Comparison of ENCODE assay signal across 21 mouse cellular contexts in genomic region chr2:54379279-54379678, GRCm38 (mm10). TPM values are rescaled to one million over a fixed set of nuclear protein-coding genes. Genes with fewer than 3 reads are reported as not detected.
A peak's percentile ranks its signal among the peaks of the same experiment; 100 is the strongest.
DNase-seq lines count a peak whose midpoint lies in the region; ATAC-seq and TF ChIP-seq lines count a peak whose summit lies in the region.
"Had no signal": no experiment of that assay in that cellular context is flagged by ENCODE, and none has a peak within 500 bp of the region (broad histone marks: within the 10 kb centered on the region; RNA-seq: fewer than 3 reads in every experiment).

No protein-coding gene starts in this region.

- H3K36me3 ChIP-seq in forebrain, embryonic 13.5 days (ENCODE audit: poor library complexity, severe bottlenecking), result no peaks in the 10 kb centered on the region
- H3K36me3 ChIP-seq in forebrain, embryonic 12.5 days (replicated peaks), result no peaks in the 10 kb centered on the region
- H3K36me3 ChIP-seq: hindbrain, embryonic 12.5 days; hindbrain, embryonic 15.5 days had no signal

- WGBS in forebrain, embryonic 13.5 days, result 69% methylated on average over 2 of the region's 2 CpGs
- 81% methylated on average over 2 of the region's 2 CpGs for WGBS in forebrain, embryonic 12.5 days
- WGBS in lung, adult 2 months, result 90% methylated on average over 2 of the region's 2 CpGs

- no peak for TF ChIP-seq CTCF in lung, adult 2 months (IDR thresholded peaks at IDR 0.05; ENCODE audit: insufficient read depth, low read length)

- H3K4me3 ChIP-seq in forebrain, embryonic 13.5 days, result no peak overlapping the region
- H3K4me3 ChIP-seq in forebrain, embryonic 12.5 days (replicated peaks), result no peak overlapping the region
- no peak overlapping the region for H3K4me3 ChIP-seq in lung, adult 2 months (replicated peaks; ENCODE audit: extremely low read depth, low read depth, low read length)
- H3K4me3 ChIP-seq: gastrocnemius, adult 2 months; hindbrain, embryonic 12.5 days; hindbrain, embryonic 15.5 days had no signal

- no peak for DNase-seq in frontal cortex, postnatal 10 days (ENCODE audit: low spot score in 2 of 2)
- DNase-seq in telencephalon, adult 2 months (ENCODE audit: low read depth, low spot score), result peak; percentile 21
- DNase-seq in lung, adult 2 months, result no peak
- DNase-seq: adrenal gland, postnatal 10 days; adrenal gland, postnatal 36 days; cerebellum, adult 18-20 months; cerebellum, adult 9-10 months; cerebellum, postnatal 14 days; gastrocnemius, adult 2 months; gastrocnemius, postnatal 14 days; heart, adult 11 months; kidney, adult 2 months had no signal

- H3K9me3 ChIP-seq in forebrain, embryonic 13.5 days (replicated peaks), result no peaks in the 10 kb centered on the region
- no peaks in the 10 kb centered on the region for H3K9me3 ChIP-seq in forebrain, embryonic 12.5 days
- H3K9me3 ChIP-seq: hindbrain, embryonic 12.5 days; hindbrain, embryonic 15.5 days had no signal

- H3K9ac ChIP-seq in forebrain, embryonic 13.5 days, result no peak overlapping the region
- H3K9ac ChIP-seq in forebrain, embryonic 12.5 days, result no peak overlapping the region
- H3K9ac ChIP-seq: hindbrain, embryonic 12.5 days; hindbrain, embryonic 15.5 days had no signal

- ATAC-seq in forebrain, embryonic 13.5 days, result peak; percentile 70; the same call in 1 of the 2 replicates
- ATAC-seq in forebrain, embryonic 12.5 days (ENCODE audit: low FRiP score), result no peak
- peak; percentile 93 for ATAC-seq in frontal cortex, adult (ENCODE audit: low TSS enrichment)
- ATAC-seq: intestine, postnatal 0 days had no signal

- no peak overlapping the region for H3K4me2 ChIP-seq in forebrain, embryonic 13.5 days
- no peak overlapping the region for H3K4me2 ChIP-seq in forebrain, embryonic 12.5 days
- H3K4me2 ChIP-seq: heart, embryonic 11.5 days; hindbrain, embryonic 12.5 days; hindbrain, embryonic 15.5 days had no signal

- H3K4me1 ChIP-seq in forebrain, embryonic 13.5 days, result no peaks in the 10 kb centered on the region
- no peaks in the 10 kb centered on the region for H3K4me1 ChIP-seq in forebrain, embryonic 12.5 days
- no peaks in the 10 kb centered on the region for H3K4me1 ChIP-seq in lung, adult 2 months (ENCODE audit: control insufficient read depth, insufficient read depth, low read length)
- H3K4me1 ChIP-seq: hindbrain, embryonic 12.5 days; hindbrain, embryonic 15.5 days had no signal

- TF ChIP-seq POLR2A in lung, adult 2 months (IDR thresholded peaks at IDR 0.05; ENCODE audit: borderline replicate concordance, extremely low read depth, low read depth, low read length), result no peak

- no peaks in the 10 kb centered on the region for H3K27me3 ChIP-seq in forebrain, embryonic 13.5 days
- H3K27me3 ChIP-seq in forebrain, embryonic 12.5 days, result no peaks in the 10 kb centered on the region
- H3K27me3 ChIP-seq: hindbrain, embryonic 12.5 days; hindbrain, embryonic 15.5 days had no signal

- no peak overlapping the region for H3K27ac ChIP-seq in forebrain, embryonic 13.5 days
- no peak overlapping the region for H3K27ac ChIP-seq in forebrain, embryonic 12.5 days
- H3K27ac ChIP-seq: gastrocnemius, adult 2 months; hindbrain, embryonic 12.5 days; hindbrain, embryonic 15.5 days had no signal

RNA-seq across cellular contexts. Expression of gene Galnt13, which starts 56.8 kb away (rescaled TPM):
- polyA plus RNA-seq in forebrain, embryonic 13.5 days (2015; fragmentation: Nextera tagmentation; extraction: Ambion mirVana), result 2.8 TPM in 2 replicates
- 2.7 and 3.8 TPM in 2 replicates for polyA plus RNA-seq in forebrain, embryonic 12.5 days (2016; fragmentation: Nextera tagmentation; extraction: Ambion mirVana)
- 0.64 and 1.00 TPM in 2 replicates for polyA plus RNA-seq in lung, adult 2 months (2012; rRNA removed)
- polyA plus RNA-seq: heart, embryonic 14.5 days; heart, postnatal 0 days; kidney, adult 2 months had no signal
